Comparison of ENCODE assay signal across 10 mouse cellular contexts in genomic region chr15:6044511-6045256, GRCm38 (mm10).
DNase-seq lines count a peak whose midpoint lies in the region; ATAC-seq lines count a peak whose summit lies in the region.
"Had no signal": no experiment of that assay in that cellular context is flagged by ENCODE, and none has a peak within 500 bp of the region (broad histone marks: within the 10 kb centered on the region; RNA-seq: fewer than 3 reads in every experiment).

No protein-coding gene starts in this region.

- DNase-seq in urinary bladder, postnatal 14 days (ENCODE audit: low spot score): peak; percentile 37
- no peak for DNase-seq in urinary bladder, postnatal 4 days (ENCODE audit: low spot score in 2 of 2)
- peak; percentile 10 to 26 for DNase-seq in kidney, postnatal 4 days
- DNase-seq in cerebellum, postnatal 14 days: no peak
- no peak for DNase-seq in frontal cortex, postnatal 36 days (ENCODE audit: low spot score in 2 of 2)
- DNase-seq in thymus, postnatal 36 days: no peak
- DNase-seq: cerebellum, adult 9-11 months; right cerebral cortex, postnatal 25 days; thymus, postnatal 25 days had no signal

- ATAC-seq in inflammation-experienced regulatory T-cells, adult 6 months: peak; percentile 69

Comparison
In these comparisons a context has a peak if more than half of its experiments do, and no peak if none do; other contexts are left out.
1. DNase-seq: peak in urinary bladder, postnatal 14 days (single experiment) and kidney, postnatal 4 days (2 of 2); none in urinary bladder, postnatal 4 days (0 of 2), cerebellum, postnatal 14 days (0 of 2), frontal cortex, postnatal 36 days (0 of 2) and thymus, postnatal 36 days (0 of 2).